Mouse (Mus musculus): Measurements from ENCODE around the gene Mrpl51. TPM values are rescaled to one million over a fixed set of nuclear protein-coding genes. Genes with fewer than 3 reads are reported as not detected.

Mrpl51 gene
- polyA plus RNA-seq, 1 experiment from 2014 or later = 211 TPM

DNA sequence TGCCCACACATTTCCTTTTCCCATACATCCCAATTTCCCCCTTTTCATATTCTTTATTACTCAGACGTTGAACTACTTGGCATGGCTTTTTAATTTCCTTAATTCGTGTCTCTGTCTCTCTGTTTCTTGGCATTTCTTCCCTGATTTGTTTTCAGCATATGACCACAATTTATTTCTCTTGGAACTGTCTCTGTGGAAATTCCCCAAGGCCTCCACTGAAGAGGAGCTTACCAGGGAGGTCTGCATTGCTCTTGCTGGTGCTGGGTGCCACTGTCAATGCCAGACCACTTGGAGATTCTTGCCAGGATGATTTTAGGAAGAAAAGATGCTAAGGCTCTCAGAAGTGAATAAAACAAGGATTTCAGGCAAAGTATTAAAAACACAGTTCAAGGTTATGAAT is 21.0 kb downstream of the Mrpl51 start:
- no peak for TF ChIP-seq CTCF (IDR thresholded peaks at IDR 0.05; ENCODE audit: low read depth)
- no peak for TF ChIP-seq EP300 (optimal IDR thresholded peaks at IDR 0.05)
- Histone ChIP-seq H3K27me3 (ENCODE audit: control insufficient read depth, insufficient read depth, low read length) (no peaks in the 10 kb centered on the region), H3K4me2 (replicated peaks; ENCODE audit: low read depth) (no peak overlapping the region), H3K4me1 (replicated peaks; ENCODE audit: control insufficient read depth, insufficient read depth) (no peaks in the 10 kb centered on the region; the same call in 1 of the 2 replicates), H3K36me3 (ENCODE audit: control insufficient read depth, insufficient read depth, low read length) (no peaks in the 10 kb centered on the region), H3K9ac (ENCODE audit: low read length) (no peak overlapping the region), H3K27ac (replicated peaks) (no peak overlapping the region), H3K4me3 (ENCODE audit: low read depth, low read length) (no peak overlapping the region), H3K9me3 (ENCODE audit: control insufficient read depth, low read length) (no peaks in the 10 kb centered on the region)
- WGBS = 25% methylated on average over 2 of the region's 2 CpGs
- no peak for ATAC-seq (ENCODE audit: low FRiP score, low TSS enrichment)
- DNase-seq (ENCODE audit: low spot score) = no peak

DNA sequence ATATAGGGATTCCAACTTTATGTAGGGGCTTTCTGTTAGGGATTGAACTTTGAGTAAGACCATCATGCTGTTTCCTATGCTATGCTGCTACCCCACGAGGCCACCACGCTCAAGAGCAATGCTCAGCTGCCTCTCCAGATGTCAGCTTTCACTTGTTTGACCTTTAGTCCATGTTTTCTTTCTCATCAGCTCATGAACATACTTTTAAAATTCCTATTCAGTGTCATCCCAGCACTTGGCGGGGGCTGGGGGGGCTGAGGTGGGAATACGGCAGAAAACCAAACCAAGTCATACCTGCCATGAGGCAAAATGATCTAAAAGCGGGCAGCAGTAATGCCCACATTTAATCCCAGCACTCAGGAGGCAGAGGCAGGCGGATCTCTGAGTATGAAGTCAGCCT is 21.5 kb downstream of the Mrpl51 start:
- DNase-seq (ENCODE audit: low spot score) = no peak
- TF ChIP-seq EP300 (optimal IDR thresholded peaks at IDR 0.05) (no peak), CTCF (IDR thresholded peaks at IDR 0.05; ENCODE audit: low read depth) (no peak)
- no peaks in the 10 kb centered on the region; the same call in 1 of the 2 replicates for H3K4me1 ChIP-seq (replicated peaks; ENCODE audit: control insufficient read depth, insufficient read depth)
- H3K27ac ChIP-seq (replicated peaks) = no peak overlapping the region
- ATAC-seq (ENCODE audit: low FRiP score, low TSS enrichment) = no peak
- no peak overlapping the region for H3K4me3 ChIP-seq (ENCODE audit: low read depth, low read length)
- no peaks in the 10 kb centered on the region for H3K36me3 ChIP-seq (ENCODE audit: control insufficient read depth, insufficient read depth, low read length)
- H3K9me3 ChIP-seq (ENCODE audit: control insufficient read depth, low read length) = no peaks in the 10 kb centered on the region
- H3K27me3 ChIP-seq (ENCODE audit: control insufficient read depth, insufficient read depth, low read length) = no peaks in the 10 kb centered on the region
- no peak overlapping the region for H3K9ac ChIP-seq (ENCODE audit: low read length)
- H3K4me2 ChIP-seq (replicated peaks; ENCODE audit: low read depth) = no peak overlapping the region
- 65% methylated on average over 6 of the region's 6 CpGs for WGBS

DNA sequence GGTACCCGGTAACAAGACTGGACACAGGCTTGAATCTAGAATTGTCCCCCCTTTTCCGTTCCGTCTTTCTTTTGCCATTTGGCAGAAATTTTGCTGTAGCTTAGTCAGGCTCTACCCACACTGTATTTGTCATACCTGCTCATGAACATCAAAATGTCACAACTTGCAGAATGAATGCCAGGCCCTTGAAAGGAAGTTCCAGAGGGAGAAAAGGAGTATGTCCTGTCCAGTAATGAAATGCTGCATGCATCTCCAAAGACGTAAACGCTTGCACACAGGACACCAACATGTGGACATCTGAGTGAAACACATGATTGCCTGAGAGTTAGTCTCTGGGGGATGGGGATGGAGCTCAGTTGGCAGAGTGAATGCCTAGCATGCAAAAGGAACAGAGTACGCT is 22.1 kb downstream of the Mrpl51 start:
- no peaks in the 10 kb centered on the region for H3K27me3 ChIP-seq (ENCODE audit: control insufficient read depth, insufficient read depth, low read length)
- H3K9ac ChIP-seq (ENCODE audit: low read length) = no peak overlapping the region
- 79% methylated on average over 6 of the region's 6 CpGs for WGBS
- TF ChIP-seq EP300 (optimal IDR thresholded peaks at IDR 0.05) (no peak), CTCF (IDR thresholded peaks at IDR 0.05; ENCODE audit: low read depth) (no peak)
- no peak overlapping the region for H3K4me3 ChIP-seq (ENCODE audit: low read depth, low read length)
- DNase-seq (ENCODE audit: low spot score) (no peak), ATAC-seq (ENCODE audit: low FRiP score, low TSS enrichment) (no peak)
- H3K9me3 ChIP-seq (ENCODE audit: control insufficient read depth, low read length) = no peaks in the 10 kb centered on the region
- H3K36me3 ChIP-seq (ENCODE audit: control insufficient read depth, insufficient read depth, low read length) = no peaks in the 10 kb centered on the region
- no peak overlapping the region for H3K4me2 ChIP-seq (replicated peaks; ENCODE audit: low read depth)
- H3K27ac ChIP-seq (replicated peaks) = no peak overlapping the region
- H3K4me1 ChIP-seq (replicated peaks; ENCODE audit: control insufficient read depth, insufficient read depth) = no peaks in the 10 kb centered on the region; the same call in 1 of the 2 replicates

DNA sequence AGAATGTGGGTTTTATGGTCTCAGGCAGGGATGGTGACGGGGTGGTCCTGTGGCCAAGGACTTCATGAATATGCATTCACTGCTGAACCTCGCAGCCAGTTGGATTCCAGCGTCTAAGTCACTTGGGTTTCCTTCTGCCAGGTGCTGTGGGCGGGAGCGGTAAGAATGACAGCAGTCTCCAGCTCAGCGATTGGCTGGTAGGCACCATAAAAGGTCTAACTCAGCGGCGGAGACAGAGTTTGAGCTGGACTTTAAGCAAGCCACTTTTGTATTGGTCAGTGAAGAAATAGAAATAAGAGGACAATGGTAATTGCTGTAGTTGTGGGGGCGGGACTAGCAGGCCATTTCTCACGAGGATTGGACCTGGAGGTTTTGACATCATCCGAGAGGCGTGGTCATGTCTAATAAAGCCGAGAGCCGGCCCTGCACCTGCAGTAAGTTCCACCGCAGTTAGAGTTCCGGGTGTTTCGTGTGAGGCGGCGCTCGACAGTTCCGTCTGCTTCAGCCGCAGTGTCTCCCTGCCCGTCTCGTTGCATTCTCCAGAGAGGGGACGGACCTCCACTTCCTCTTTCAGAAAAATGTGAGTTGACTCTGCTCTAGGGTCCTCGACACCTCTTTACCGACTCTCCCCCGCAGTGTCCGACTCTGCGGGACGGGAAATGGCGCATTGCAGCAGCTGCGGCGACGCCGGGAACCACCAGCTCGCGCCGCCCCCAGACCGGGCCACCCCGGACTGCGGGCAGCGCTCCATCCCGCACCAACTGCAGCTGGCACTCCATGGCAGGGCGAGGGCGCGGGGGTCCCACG is 23.8 kb downstream of the Mrpl51 start, which contains the start of gene Vamp1:
Gene Vamp1, plus strand, starts transcription at position 404 of the 807 bp plus-strand sequence.
- TF ChIP-seq CTCF (IDR thresholded peaks at IDR 0.05; ENCODE audit: low read depth) (no peak), EP300 (optimal IDR thresholded peaks at IDR 0.05) (no peak)
- H3K4me1 ChIP-seq (replicated peaks; ENCODE audit: control insufficient read depth, insufficient read depth) = no peaks in the 10 kb centered on the region; the same call in 1 of the 2 replicates
- WGBS = under 1% methylated on average over 48 of the region's 48 CpGs
- peak within 1 kb of the TSS; percentile 69 for H3K27ac ChIP-seq (replicated peaks)
- peak within 1 kb of the TSS; percentile 73 for H3K9ac ChIP-seq (ENCODE audit: low read length)
- peak within 1 kb of the TSS; percentile 68 for H3K4me3 ChIP-seq (ENCODE audit: low read depth, low read length)
- H3K9me3 ChIP-seq (ENCODE audit: control insufficient read depth, low read length) = no peaks in the 10 kb centered on the region
- ATAC-seq (ENCODE audit: low FRiP score, low TSS enrichment) = peak; percentile 99
- peak; percentile 96 for DNase-seq (ENCODE audit: low spot score)
- no peaks in the 10 kb centered on the region for H3K27me3 ChIP-seq (ENCODE audit: control insufficient read depth, insufficient read depth, low read length)
- H3K36me3 ChIP-seq (ENCODE audit: control insufficient read depth, insufficient read depth, low read length) = no peaks in the 10 kb centered on the region
- H3K4me2 ChIP-seq (replicated peaks; ENCODE audit: low read depth) = peak within 1 kb of the TSS; percentile 98

DNA sequence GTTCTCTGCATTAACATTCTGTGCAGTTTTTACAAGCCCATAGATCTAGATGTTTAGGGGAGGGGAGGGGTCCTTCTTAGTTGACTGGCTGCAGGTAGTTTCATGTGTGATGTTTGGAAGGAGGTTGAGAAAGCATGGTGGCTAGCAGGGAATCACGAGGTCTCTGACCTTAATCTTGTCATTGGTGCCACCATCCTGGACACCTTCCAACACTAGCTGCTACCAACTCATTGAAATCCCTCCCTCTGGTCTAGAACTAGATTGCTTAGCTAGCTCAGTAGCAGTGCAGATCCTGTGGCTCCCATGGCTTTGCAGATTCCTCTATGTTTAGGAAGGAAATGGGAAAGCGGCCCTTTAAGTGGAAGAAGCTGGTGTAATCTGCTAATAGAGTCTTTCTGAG is 25.3 kb downstream of the Mrpl51 start:
- Histone ChIP-seq H3K4me1 (replicated peaks; ENCODE audit: control insufficient read depth, insufficient read depth) (no peaks in the 10 kb centered on the region; the same call in 1 of the 2 replicates), H3K36me3 (ENCODE audit: control insufficient read depth, insufficient read depth, low read length) (no peaks in the 10 kb centered on the region), H3K9ac (ENCODE audit: low read length) (no peak overlapping the region), H3K27ac (replicated peaks) (no peak overlapping the region), H3K4me2 (replicated peaks; ENCODE audit: low read depth) (no peak overlapping the region), H3K9me3 (ENCODE audit: control insufficient read depth, low read length) (no peaks in the 10 kb centered on the region), H3K27me3 (ENCODE audit: control insufficient read depth, insufficient read depth, low read length) (no peaks in the 10 kb centered on the region), H3K4me3 (ENCODE audit: low read depth, low read length) (no peak overlapping the region)
- WGBS = 76% methylated on average over 2 of the region's 2 CpGs
- TF ChIP-seq CTCF (IDR thresholded peaks at IDR 0.05; ENCODE audit: low read depth) (no peak), EP300 (optimal IDR thresholded peaks at IDR 0.05) (no peak)
- DNase-seq (ENCODE audit: low spot score) (no peak), ATAC-seq (ENCODE audit: low FRiP score, low TSS enrichment) (no peak)

DNA sequence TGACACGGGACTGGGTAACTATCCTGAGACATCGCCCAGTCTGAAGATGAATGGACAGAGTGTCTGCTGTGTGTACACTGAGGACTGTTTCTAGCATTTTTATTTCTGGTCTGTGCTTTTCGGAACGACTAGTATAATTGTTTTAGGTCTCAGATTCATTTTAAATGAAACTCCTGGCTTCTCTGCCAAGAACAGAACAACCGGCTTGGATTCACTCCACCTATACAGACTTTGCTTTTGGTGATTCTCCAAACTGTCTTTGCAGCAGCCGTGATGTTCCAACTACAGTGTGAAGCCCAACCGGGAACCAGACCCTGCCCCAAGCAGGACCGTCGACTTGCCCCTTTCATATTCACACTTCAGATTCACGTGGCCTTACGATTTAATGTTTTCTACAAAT is 26.3 kb downstream of the Mrpl51 start:
- Histone ChIP-seq H3K27ac (replicated peaks) (no peak overlapping the region), H3K4me2 (replicated peaks; ENCODE audit: low read depth) (no peak overlapping the region), H3K36me3 (ENCODE audit: control insufficient read depth, insufficient read depth, low read length) (no peaks in the 10 kb centered on the region), H3K9me3 (ENCODE audit: control insufficient read depth, low read length) (no peaks in the 10 kb centered on the region), H3K4me1 (replicated peaks; ENCODE audit: control insufficient read depth, insufficient read depth) (no peaks in the 10 kb centered on the region; the same call in 1 of the 2 replicates), H3K27me3 (ENCODE audit: control insufficient read depth, insufficient read depth, low read length) (no peaks in the 10 kb centered on the region), H3K4me3 (ENCODE audit: low read depth, low read length) (no peak overlapping the region), H3K9ac (ENCODE audit: low read length) (no peak overlapping the region)
- ATAC-seq (ENCODE audit: low FRiP score, low TSS enrichment) (no peak), DNase-seq (ENCODE audit: low spot score) (no peak)
- no peak for TF ChIP-seq CTCF (IDR thresholded peaks at IDR 0.05; ENCODE audit: low read depth)
- WGBS = 68% methylated on average over 11 of the region's 11 CpGs

All from stomach, postnatal 0 days (tissue).